Mouse (Mus musculus): ENCODE results near the gene Gsta3.

Gene Gsta3

DNA sequence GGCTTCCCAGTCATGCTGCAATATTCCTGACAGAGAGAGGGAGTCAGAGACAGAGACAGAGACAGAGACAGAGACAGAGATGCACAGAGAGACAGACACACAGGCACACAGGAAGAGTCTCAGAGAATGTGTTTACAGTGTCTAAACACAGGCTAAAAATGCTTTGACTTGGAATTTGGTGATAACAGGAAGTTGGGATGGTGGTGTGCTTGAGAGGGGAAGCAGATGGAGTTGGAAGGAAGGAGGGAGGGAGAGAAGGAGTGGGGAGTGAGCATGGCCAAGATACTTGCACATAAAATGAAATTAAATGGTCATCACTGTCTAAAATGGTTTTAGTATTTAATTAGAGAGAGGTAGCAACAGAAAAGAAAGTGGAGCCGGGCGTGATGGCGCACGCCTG is 57.7 kb downstream of the Gsta3 start:
- in situ Hi-C loops (cut with MboI, MseI): no loop called here

DNA sequence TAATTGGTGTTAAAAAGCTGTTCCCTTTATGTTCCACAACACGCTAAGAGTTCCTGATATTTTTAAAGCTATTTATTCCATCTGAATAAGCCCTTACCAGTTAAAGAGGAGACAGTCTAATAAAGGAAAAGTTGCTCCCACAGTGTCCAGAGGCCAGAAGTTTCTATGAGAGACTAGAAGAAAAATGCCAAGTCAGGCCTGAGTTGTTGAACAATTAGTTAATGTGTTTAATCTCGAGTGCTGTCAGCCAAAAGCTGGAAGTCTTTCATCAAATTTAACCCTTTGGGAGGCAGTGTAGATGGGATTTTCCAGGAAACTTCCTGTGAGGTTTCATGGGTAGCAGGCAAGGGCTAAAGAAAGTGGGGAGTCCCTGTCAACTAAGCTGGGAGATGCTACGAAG is 59.4 kb downstream of the Gsta3 start:
- in situ Hi-C loops (cut with MboI, MseI): no loop called here

DNA sequence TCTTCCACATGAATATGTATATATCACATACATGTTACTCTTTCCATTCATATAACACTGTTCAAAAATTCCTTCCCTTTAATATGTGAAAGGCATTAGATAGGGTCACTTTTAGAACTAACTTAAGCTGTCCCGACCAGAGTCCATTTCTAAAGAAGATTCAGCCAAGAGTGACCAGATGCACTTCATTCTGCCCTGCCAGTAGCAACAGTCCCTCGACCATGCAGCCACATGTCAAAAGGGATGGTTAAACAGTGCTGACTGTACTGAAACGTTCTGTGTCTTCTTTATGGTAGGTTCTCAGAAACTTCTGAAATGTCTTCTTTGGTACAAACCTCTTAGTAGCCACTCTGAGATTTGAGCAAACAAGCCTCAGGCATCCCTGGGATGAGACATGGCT is 61.3 kb downstream of the Gsta3 start:
- in situ Hi-C loops (cut with MboI, MseI): no loop called here

DNA sequence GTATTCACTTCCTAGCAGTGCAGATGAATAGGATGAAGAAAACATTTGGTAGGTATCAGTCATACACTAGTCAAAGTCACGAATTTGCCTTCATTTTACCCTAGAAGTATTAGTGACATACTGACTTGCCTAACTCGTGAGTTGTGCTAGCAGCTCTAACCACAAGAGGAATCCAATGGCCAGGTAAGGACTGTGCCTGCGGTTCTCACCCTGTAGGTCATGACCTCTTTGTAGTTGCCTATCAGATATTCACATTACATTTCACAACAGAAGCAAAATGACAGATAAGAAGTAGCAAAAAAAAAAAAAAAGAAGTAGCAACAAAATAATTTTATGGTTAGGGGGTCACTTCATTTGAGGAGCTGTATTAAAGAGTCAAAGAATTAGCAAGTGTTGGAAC is 63.8 kb downstream of the Gsta3 start:
- in situ Hi-C loops (cut with MboI, MseI): no loop called here

DNA sequence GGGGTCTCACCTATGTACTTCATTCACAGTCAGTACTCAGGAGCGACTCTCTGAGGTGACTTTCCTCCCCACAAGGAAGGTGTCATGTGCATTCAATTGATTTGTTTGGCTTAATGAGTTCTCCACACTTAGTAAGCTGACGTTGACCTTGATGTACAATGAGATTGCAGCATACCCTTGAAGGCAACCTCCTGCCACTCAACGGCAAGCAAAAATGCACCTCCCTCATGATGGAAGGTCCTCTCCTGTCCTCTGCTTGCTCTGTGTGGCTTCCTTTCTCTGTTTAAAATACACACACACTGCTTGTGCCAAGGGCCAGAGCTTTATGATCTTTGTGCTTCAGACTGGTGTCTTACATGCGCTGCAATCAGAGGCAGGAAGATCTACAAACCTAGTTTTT is 64.3 kb downstream of the Gsta3 start:
- in situ Hi-C loops (cut with MboI, MseI): no loop called here

DNA sequence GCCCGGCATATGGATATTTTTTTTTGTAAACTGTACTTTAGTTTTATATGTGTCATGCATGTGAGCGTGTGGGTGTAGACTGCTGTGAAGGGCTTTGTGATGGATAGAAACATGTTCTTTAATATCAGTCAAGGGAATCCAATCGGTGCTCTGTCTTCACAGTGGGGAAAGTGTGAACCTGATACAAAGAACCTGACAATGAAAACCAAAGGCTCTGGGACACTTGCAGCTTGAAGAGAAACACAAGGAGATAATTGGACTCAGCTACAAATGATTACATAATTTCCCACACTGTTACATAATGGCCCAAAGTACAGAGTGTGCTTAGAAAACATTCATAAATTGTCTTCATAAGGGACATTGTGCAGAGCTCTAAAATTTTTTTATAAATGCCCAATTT is 65.1 kb downstream of the Gsta3 start:
- in situ Hi-C loops (cut with MboI, MseI): no loop called here

DNA sequence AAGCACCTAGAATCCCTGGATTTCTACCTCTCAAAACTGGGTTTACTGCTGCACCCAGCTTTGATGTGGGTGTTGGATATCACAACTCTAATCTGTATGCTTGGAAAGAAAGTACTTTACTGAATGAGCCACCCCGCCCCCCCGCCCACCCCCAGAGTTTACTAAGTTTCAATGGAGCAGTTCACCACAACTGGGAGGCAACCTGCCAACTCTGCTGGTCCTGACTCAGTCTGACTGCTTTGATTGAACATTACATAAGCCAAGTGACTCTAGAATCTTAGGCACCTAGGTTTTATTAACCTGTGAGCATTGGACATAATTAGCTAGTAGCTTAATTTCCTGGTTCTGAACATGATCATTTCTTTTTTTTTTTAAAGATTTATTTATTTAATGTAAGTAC is 73.9 kb downstream of the Gsta3 start:
- in situ Hi-C loops (cut with MboI, MseI): no loop called here

Measured in T-helper 1 cell (primary cell).